ENCODE assay signal across 7 mouse cellular contexts in genomic region chr7:34132355-34133079, GRCm38 (mm10). TPM values are rescaled to one million over a fixed set of nuclear protein-coding genes. Genes with fewer than 3 reads are reported as not detected.
DNase-seq lines count a peak whose midpoint lies in the region; ATAC-seq and TF ChIP-seq lines count a peak whose summit lies in the region.

No protein-coding gene starts in this region.

- no peak overlapping the region for H3K27ac ChIP-seq in ES-Bruce4 (ENCODE audit: insufficient read depth, low read length)
- H3K27ac ChIP-seq in embryonic fibroblast, embryonic 13.5 days (ENCODE audit: insufficient read depth, low read length), result peak overlapping the region; percentile 92
- H3K27ac ChIP-seq in hindbrain, embryonic 13.5 days, result peak overlapping the region; percentile 78
- peak overlapping the region; percentile 40; the same call in 1 of the 2 replicates for H3K27ac ChIP-seq in liver, embryonic 12.5 days
- peak overlapping the region; percentile 64; the same call in 1 of the 2 replicates for H3K27ac ChIP-seq in neural tube, embryonic 14.5 days (ENCODE audit: low read depth, low read length)

- H3K79me2 ChIP-seq in C2C12 (ENCODE audit: control insufficient read depth, insufficient read depth), result peaks cover 16% of the 10 kb centered on the region

- H3K79me3 ChIP-seq in C2C12 (ENCODE audit: low read depth), result peaks cover 7% of the 10 kb centered on the region

- H3K9me3 ChIP-seq in ES-Bruce4 (replicated peaks; ENCODE audit: control insufficient read depth, insufficient read depth, low read length, poor library complexity, severe bottlenecking), result no peaks in the 10 kb centered on the region
- no peaks in the 10 kb centered on the region for H3K9me3 ChIP-seq in hindbrain, embryonic 13.5 days
- no peaks in the 10 kb centered on the region for H3K9me3 ChIP-seq in liver, embryonic 12.5 days (replicated peaks)
- H3K9me3 ChIP-seq in neural tube, embryonic 14.5 days (ENCODE audit: control insufficient read depth, low read length), result no peaks in the 10 kb centered on the region

- peak overlapping the region; percentile 99 for H3K9ac ChIP-seq in ES-Bruce4 (ENCODE audit: low read depth, poor library complexity, severe bottlenecking)
- peak overlapping the region; percentile 90 for H3K9ac ChIP-seq in hindbrain, embryonic 13.5 days
- H3K9ac ChIP-seq in liver, embryonic 12.5 days, result peak overlapping the region; percentile 68
- peak overlapping the region; percentile 92 for H3K9ac ChIP-seq in neural tube, embryonic 14.5 days (replicated peaks; ENCODE audit: low read depth, low read length)

- TF ChIP-seq EP300 in ES-Bruce4 (IDR thresholded peaks at IDR 0.05; ENCODE audit: insufficient read depth, low read depth, low read length), result no peak

- TF ChIP-seq CTCF in C2C12 (IDR thresholded peaks at IDR 0.05; ENCODE audit: control insufficient read depth, insufficient read depth, insufficient read length) (no peak), ES-Bruce4 (IDR thresholded peaks at IDR 0.05; ENCODE audit: low read depth, low read length) (no peak)
- no peak for TF ChIP-seq CTCF in embryonic fibroblast, embryonic 13.5 days (IDR thresholded peaks at IDR 0.05; ENCODE audit: borderline replicate concordance, insufficient read depth, low read length)

- H3K36me3 ChIP-seq in C2C12 (ENCODE audit: control insufficient read depth, insufficient read depth), result no peaks in the 10 kb centered on the region
- no peaks in the 10 kb centered on the region for H3K36me3 ChIP-seq in ES-Bruce4 (ENCODE audit: control insufficient read depth, insufficient read depth, low read length, poor library complexity, severe bottlenecking)
- no peaks in the 10 kb centered on the region; the same call in 1 of the 2 replicates for H3K36me3 ChIP-seq in hindbrain, embryonic 13.5 days
- no peaks in the 10 kb centered on the region for H3K36me3 ChIP-seq in liver, embryonic 12.5 days
- H3K36me3 ChIP-seq in neural tube, embryonic 14.5 days (ENCODE audit: control insufficient read depth, insufficient read depth, low read length), result no peaks in the 10 kb centered on the region

- H3K4me2 ChIP-seq in hindbrain, embryonic 13.5 days, result peak overlapping the region; percentile 63
- peak overlapping the region; percentile 63 for H3K4me2 ChIP-seq in liver, embryonic 12.5 days
- H3K4me2 ChIP-seq in neural tube, embryonic 14.5 days (ENCODE audit: low read depth, low read length), result peak overlapping the region; percentile 55

- no peak for TF ChIP-seq POLR2A in ES-Bruce4 (IDR thresholded peaks at IDR 0.05; ENCODE audit: insufficient read depth, low read length)
- peak; percentile 23; the same call in 1 of the 2 replicates for TF ChIP-seq POLR2A in embryonic fibroblast, embryonic 13.5 days (IDR thresholded peaks at IDR 0.05; ENCODE audit: low read depth, low read length)

- H3K27me3 ChIP-seq in C2C12 (ENCODE audit: control insufficient read depth, insufficient read depth, insufficient read length) (no peaks in the 10 kb centered on the region), ES-Bruce4 (ENCODE audit: control insufficient read depth, insufficient read depth, low read length, poor library complexity, severe bottlenecking) (no peaks in the 10 kb centered on the region)
- H3K27me3 ChIP-seq in hindbrain, embryonic 13.5 days, result no peaks in the 10 kb centered on the region
- peaks cover 55% of the 10 kb centered on the region for H3K27me3 ChIP-seq in liver, embryonic 12.5 days (replicated peaks)
- no peaks in the 10 kb centered on the region for H3K27me3 ChIP-seq in neural tube, embryonic 14.5 days (ENCODE audit: control insufficient read depth, insufficient read depth, low read length)

- H3K4me3 ChIP-seq in C2C12 (ENCODE audit: insufficient read depth, poor library complexity, severe bottlenecking) (peak overlapping the region; percentile 39), ES-Bruce4 (ENCODE audit: low read depth, low read length) (peak overlapping the region; percentile 75)
- H3K4me3 ChIP-seq in embryonic fibroblast, embryonic 13.5 days (ENCODE audit: insufficient read depth, low read length), result peak overlapping the region; percentile 85
- peak overlapping the region; percentile 77 for H3K4me3 ChIP-seq in hindbrain, embryonic 13.5 days
- H3K4me3 ChIP-seq in liver, embryonic 12.5 days, result peak overlapping the region; percentile 60
- H3K4me3 ChIP-seq in neural tube, embryonic 14.5 days (ENCODE audit: low read depth, low read length), result peak overlapping the region; percentile 72

- H3ac ChIP-seq in C2C12 (ENCODE audit: control insufficient read depth, insufficient read length, low read depth), result peak overlapping the region; percentile 74

- H3K4me1 ChIP-seq in ES-Bruce4 (ENCODE audit: control insufficient read depth, insufficient read depth, low read length), result no peaks in the 10 kb centered on the region
- peaks cover 14% of the 10 kb centered on the region for H3K4me1 ChIP-seq in embryonic fibroblast, embryonic 13.5 days (ENCODE audit: control insufficient read depth, insufficient read depth, low read length)
- peaks cover 24% of the 10 kb centered on the region for H3K4me1 ChIP-seq in hindbrain, embryonic 13.5 days (replicated peaks)
- peaks cover 3% of the 10 kb centered on the region; the same call in 1 of the 2 replicates for H3K4me1 ChIP-seq in liver, embryonic 12.5 days
- peaks cover 3% of the 10 kb centered on the region; the same call in 1 of the 2 replicates for H3K4me1 ChIP-seq in neural tube, embryonic 14.5 days (ENCODE audit: control insufficient read depth, insufficient read depth, low read length)

- under 1% methylated on average over 84 of the region's 116 CpGs for WGBS in hindbrain, embryonic 13.5 days
- WGBS in liver, embryonic 12.5 days (ENCODE audit: insufficient replicate concordance), result 1% methylated on average over 100 of the region's 116 CpGs
- WGBS in neural tube, embryonic 14.5 days, result under 1% methylated on average over 58 of the region's 116 CpGs

- no peak for DNase-seq in layer of hippocampus, postnatal 25 days (ENCODE audit: extremely low spot score in 1 of 2, low spot score in 1 of 2)

- peak; percentile 78 for ATAC-seq in hindbrain, embryonic 13.5 days (ENCODE audit: low FRiP score)
- ATAC-seq in liver, embryonic 12.5 days, result peak; percentile 54
- peak; percentile 83 for ATAC-seq in neural tube, embryonic 14.5 days (ENCODE audit: low read depth)

TF ChIP-seq in C2C12, 6 proteins besides CTCF, POLR2A, EP300 and RAD21:
- TF ChIP-seq MAX (IDR thresholded peaks at IDR 0.05), result no peak
- TF ChIP-seq USF1 (IDR thresholded peaks at IDR 0.05; ENCODE audit: low read depth), result no peak
- TF ChIP-seq CEBPB (IDR thresholded peaks at IDR 0.05; ENCODE audit: low read depth), result no peak
- no peak for TF ChIP-seq FOSL1 (IDR thresholded peaks at IDR 0.05; ENCODE audit: insufficient read depth, low read length, poor library complexity, severe bottlenecking)
- no peak for TF ChIP-seq MYOG (IDR thresholded peaks at IDR 0.05; ENCODE audit: control insufficient read depth, extremely low read depth, insufficient read length)
- TF ChIP-seq MYOD1 (IDR thresholded peaks at IDR 0.05; ENCODE audit: control insufficient read depth, insufficient read length, low read depth), result no peak

RNA-seq across cellular contexts. Expression of gene Wtip, which starts 0.6 kb away (rescaled TPM):
- 34.2 TPM for polyA plus RNA-seq in C2C12 (2012; fragmentation: generic; extraction: Trizol)
- 43.3 and 55.5 TPM in 2 replicates for polyA plus RNA-seq in ES-Bruce4 (2011; ENCODE audit: insufficient read depth, insufficient read length, low read depth, missing spikeins)
- polyA plus RNA-seq in embryonic fibroblast, embryonic 13.5 days (2011; ENCODE audit: insufficient read length, low read depth, missing spikeins), result 32.7 and 33.2 TPM in 2 replicates
- polyA plus RNA-seq in hindbrain, embryonic 13.5 days (2015; fragmentation: Nextera tagmentation; extraction: Ambion mirVana), result 3.1 and 4.6 TPM in 2 replicates
- 1.5 TPM in 2 replicates for polyA plus RNA-seq in liver, embryonic 12.5 days (2016; fragmentation: Nextera tagmentation; extraction: Ambion mirVana)
- 2.9 and 4.1 TPM in 2 replicates for polyA plus RNA-seq in neural tube, embryonic 14.5 days (2014; fragmentation: Nextera tagmentation; extraction: Ambion mirVana)
- 10 to 100 TPM; 12.3 to 16.6 TPM for total RNA-seq in layer of hippocampus, postnatal 25 days (2021)

RNA-seq across cellular contexts. Expression of gene Uba2, which starts 36.9 kb away (rescaled TPM):
- polyA plus RNA-seq in C2C12 (2012; fragmentation: generic; extraction: Trizol) (98.0 TPM), ES-Bruce4 (2011; ENCODE audit: insufficient read depth, insufficient read length, low read depth, missing spikeins) (220 and 223 TPM in 2 replicates)
- 108 and 123 TPM in 2 replicates for polyA plus RNA-seq in embryonic fibroblast, embryonic 13.5 days (2011; ENCODE audit: insufficient read length, low read depth, missing spikeins)
- polyA plus RNA-seq in hindbrain, embryonic 13.5 days (2015; fragmentation: Nextera tagmentation; extraction: Ambion mirVana), result 195 and 198 TPM in 2 replicates
- polyA plus RNA-seq in liver, embryonic 12.5 days (2016; fragmentation: Nextera tagmentation; extraction: Ambion mirVana), result 165 and 174 TPM in 2 replicates
- 166 and 193 TPM in 2 replicates for polyA plus RNA-seq in neural tube, embryonic 14.5 days (2014; fragmentation: Nextera tagmentation; extraction: Ambion mirVana)
- 10 to 100 TPM; 86.2 to 90.5 TPM for total RNA-seq in layer of hippocampus, postnatal 25 days (2021)

RNA-seq across cellular contexts. Expression of gene Scgb1b30, which starts 37.3 kb away (rescaled TPM):
- polyA plus RNA-seq in C2C12 (2012; fragmentation: generic; extraction: Trizol), result not detected
- not detected in 2 replicates for polyA plus RNA-seq in ES-Bruce4 (2011; ENCODE audit: insufficient read depth, insufficient read length, low read depth, missing spikeins)
- not detected in 2 replicates for polyA plus RNA-seq in embryonic fibroblast, embryonic 13.5 days (2011; ENCODE audit: insufficient read length, low read depth, missing spikeins)
- not detected in 2 replicates for polyA plus RNA-seq in hindbrain, embryonic 13.5 days (2015; fragmentation: Nextera tagmentation; extraction: Ambion mirVana)
- not detected in 2 replicates for polyA plus RNA-seq in liver, embryonic 12.5 days (2016; fragmentation: Nextera tagmentation; extraction: Ambion mirVana)
- not detected in 2 replicates for polyA plus RNA-seq in neural tube, embryonic 14.5 days (2014; fragmentation: Nextera tagmentation; extraction: Ambion mirVana)
- not detected for total RNA-seq in layer of hippocampus, postnatal 25 days (2021)
